Comparison of ENCODE assay signal across 9 mouse cellular contexts in the genomic region with DNA sequence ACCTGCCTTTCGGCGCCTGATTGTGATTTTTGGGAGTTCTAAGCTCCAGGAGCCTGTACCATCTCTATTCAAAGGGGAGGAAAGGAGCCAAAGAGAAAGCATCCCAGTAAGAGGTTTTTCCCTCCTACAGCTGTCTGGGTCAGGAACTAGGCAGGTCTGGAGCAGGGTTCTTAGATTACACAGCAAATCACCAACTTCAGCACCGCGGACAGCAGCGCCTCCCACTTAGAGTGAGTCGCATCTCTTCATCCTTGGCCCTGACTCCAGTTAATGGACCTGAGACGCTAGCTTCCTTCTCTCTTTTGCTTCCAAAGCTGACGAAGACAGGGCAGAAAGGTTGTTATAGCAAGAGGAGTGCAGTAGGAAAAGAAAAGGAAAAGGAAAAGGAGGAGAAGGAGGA. TPM values are rescaled to one million over a fixed set of nuclear protein-coding genes. Genes with fewer than 3 reads are reported as not detected.
DNase-seq lines count a peak whose midpoint lies in the region; ATAC-seq lines count a peak whose summit lies in the region.
"Had no signal": no experiment of that assay in that cellular context is flagged by ENCODE, and none has a peak within 500 bp of the region (broad histone marks: within the 10 kb centered on the region; RNA-seq: fewer than 3 reads in every experiment).

A gene (plus strand): TSS at position 267 of the 400 bp plus-strand sequence.

- DNase-seq in liver, result peak; percentile 46
- peak; percentile 30 for DNase-seq in c-Kit-positive CD71-negative TER-119-negative erythroid progenitor cells, embryonic 14.5 days (ENCODE audit: low read depth)
- peak; percentile 62 for DNase-seq in liver, embryonic 11.5 days (ENCODE audit: low spot score)
- DNase-seq in retina, postnatal 7 days (ENCODE audit: low read depth, low spot score), result peak; percentile 13
- no peak for DNase-seq in thymus, postnatal 36 days

- no peaks in the 10 kb centered on the region for H3K36me3 ChIP-seq in liver, embryonic 12.5 days
- no peaks in the 10 kb centered on the region for H3K36me3 ChIP-seq in embryonic facial prominence, embryonic 15.5 days
- H3K36me3 ChIP-seq in kidney, embryonic 16.5 days (ENCODE audit: insufficient read depth, low read length), result no peaks in the 10 kb centered on the region
- no peaks in the 10 kb centered on the region for H3K36me3 ChIP-seq in liver, embryonic 11.5 days (ENCODE audit: control insufficient read depth, insufficient read depth, low read length)

- H3K9me3 ChIP-seq in liver, embryonic 12.5 days (replicated peaks), result no peaks in the 10 kb centered on the region
- H3K9me3 ChIP-seq in embryonic facial prominence, embryonic 15.5 days (replicated peaks), result no peaks in the 10 kb centered on the region
- H3K9me3 ChIP-seq in kidney, embryonic 16.5 days (ENCODE audit: low read length), result no peaks in the 10 kb centered on the region
- H3K9me3 ChIP-seq in liver, embryonic 11.5 days (ENCODE audit: control insufficient read depth, low read length), result no peaks in the 10 kb centered on the region
- H3K9me3 ChIP-seq: megakaryocyte, embryonic 14.5 days had no signal

- ATAC-seq in liver, embryonic 12.5 days, result no peak
- ATAC-seq in embryonic facial prominence, embryonic 15.5 days (ENCODE audit: insufficient number of reproducible peaks, low FRiP score, low TSS enrichment, low read depth), result no peak
- ATAC-seq in kidney, embryonic 16.5 days (ENCODE audit: low FRiP score, low TSS enrichment), result peak; percentile 84
- ATAC-seq in liver, embryonic 11.5 days (replicated peaks; ENCODE audit: low FRiP score), result no peak

- H3K27ac ChIP-seq in liver, embryonic 12.5 days, result no peak within 1 kb of the TSS
- no peak within 1 kb of the TSS for H3K27ac ChIP-seq in embryonic facial prominence, embryonic 15.5 days (replicated peaks)
- no peak within 1 kb of the TSS for H3K27ac ChIP-seq in kidney, embryonic 16.5 days (ENCODE audit: low read length)
- no peak within 1 kb of the TSS for H3K27ac ChIP-seq in liver, embryonic 11.5 days (ENCODE audit: low read depth, low read length)

- H3K4me1 ChIP-seq in liver, embryonic 12.5 days, result no peaks in the 10 kb centered on the region
- H3K4me1 ChIP-seq in embryonic facial prominence, embryonic 15.5 days, result 0 out of 2 replicates have a peak, but pooled peaks cover 3% of the 10 kb centered on the region
- H3K4me1 ChIP-seq in kidney, embryonic 16.5 days (ENCODE audit: insufficient read depth, low read length), result 0 out of 2 replicates have a peak, but pooled peaks cover 2% of the 10 kb centered on the region
- no peaks in the 10 kb centered on the region for H3K4me1 ChIP-seq in liver, embryonic 11.5 days (replicated peaks; ENCODE audit: control insufficient read depth, insufficient read depth, low read length)
- H3K4me1 ChIP-seq: megakaryocyte, embryonic 14.5 days had no signal

- peaks cover 14% of the 10 kb centered on the region for H3K27me3 ChIP-seq in liver, embryonic 12.5 days (replicated peaks)
- peaks cover 6% of the 10 kb centered on the region; the same call in 1 of the 2 replicates for H3K27me3 ChIP-seq in embryonic facial prominence, embryonic 15.5 days
- H3K27me3 ChIP-seq in kidney, embryonic 16.5 days (ENCODE audit: insufficient read depth, low read length), result peaks cover 3% of the 10 kb centered on the region; the same call in 1 of the 2 replicates
- no peaks in the 10 kb centered on the region for H3K27me3 ChIP-seq in liver, embryonic 11.5 days (replicated peaks; ENCODE audit: control insufficient read depth, insufficient read depth, low read length)

- H3K4me3 ChIP-seq in liver, embryonic 12.5 days, result no peak within 1 kb of the TSS
- H3K4me3 ChIP-seq in embryonic facial prominence, embryonic 15.5 days (replicated peaks), result no peak within 1 kb of the TSS
- H3K4me3 ChIP-seq in kidney, embryonic 16.5 days (ENCODE audit: low read length), result no peak within 1 kb of the TSS
- no peak within 1 kb of the TSS for H3K4me3 ChIP-seq in liver, embryonic 11.5 days (ENCODE audit: low read depth, low read length)
- H3K4me3 ChIP-seq: megakaryocyte, embryonic 14.5 days had no signal

- no peak within 1 kb of the TSS for H3K9ac ChIP-seq in liver, embryonic 12.5 days
- no peak within 1 kb of the TSS for H3K9ac ChIP-seq in embryonic facial prominence, embryonic 15.5 days
- no peak within 1 kb of the TSS for H3K9ac ChIP-seq in kidney, embryonic 16.5 days (replicated peaks; ENCODE audit: low read length)
- H3K9ac ChIP-seq in liver, embryonic 11.5 days (ENCODE audit: low read depth, low read length), result no peak within 1 kb of the TSS

- H3K4me2 ChIP-seq in liver, embryonic 12.5 days, result no peak within 1 kb of the TSS
- H3K4me2 ChIP-seq in embryonic facial prominence, embryonic 15.5 days (replicated peaks), result peak within 1 kb of the TSS; percentile 19; the same call in 1 of the 2 replicates
- no peak within 1 kb of the TSS for H3K4me2 ChIP-seq in kidney, embryonic 16.5 days (replicated peaks; ENCODE audit: low read depth, low read length)
- no peak within 1 kb of the TSS for H3K4me2 ChIP-seq in liver, embryonic 11.5 days

- 10% methylated on average over 8 of the region's 8 CpGs for WGBS in liver, embryonic 12.5 days (ENCODE audit: insufficient replicate concordance)
- 11% methylated on average over 8 of the region's 8 CpGs for WGBS in embryonic facial prominence, embryonic 15.5 days
- 10% methylated on average over 8 of the region's 8 CpGs for WGBS in kidney, embryonic 16.5 days
- 7% methylated on average over 8 of the region's 8 CpGs for WGBS in liver, embryonic 11.5 days

RNA-seq across cellular contexts. Expression of the gene that starts here (rescaled TPM):
- 0.45 and 0.63 TPM in 2 replicates for polyA plus RNA-seq in liver, embryonic 12.5 days (2016; fragmentation: Nextera tagmentation; extraction: Ambion mirVana)
- 1.3 and 1.5 TPM in 2 replicates for polyA plus RNA-seq in embryonic facial prominence, embryonic 15.5 days (2015; fragmentation: Nextera tagmentation; extraction: Ambion mirVana)
- 2.2 and 3.4 TPM in 2 replicates for polyA plus RNA-seq in kidney, embryonic 16.5 days (2015; fragmentation: Nextera tagmentation; extraction: Ambion mirVana)
- polyA plus RNA-seq in liver, embryonic 11.5 days (2014; fragmentation: Nextera tagmentation; extraction: Ambion mirVana), result 0.84 and 1.2 TPM in 2 replicates

Comparison
In these comparisons a context has a peak if more than half of its experiments do, and no peak if none do; other contexts are left out.
1. DNase-seq: peak in liver (single experiment), c-Kit-positive CD71-negative TER-119-negative erythroid progenitor cells, embryonic 14.5 days (single experiment), liver, embryonic 11.5 days (single experiment) and retina, postnatal 7 days (single experiment); none in thymus, postnatal 36 days (0 of 2).